Mouse (Mus musculus) lung, adult 2 months (tissue): ENCODE measurements around the gene Prkcg. TPM values are rescaled to one million over a fixed set of nuclear protein-coding genes. Genes with fewer than 3 reads are reported as not detected.

Source experiments
- DNase-seq: peaks from one replicate; pipeline ENCODE4 v3.0.0; 2022
- H3K4me1 ChIP-seq: fragments of 200-500 bp; 2 replicates; pipeline ENCODE4 v1.6.1; 2011; ENCODE audit warnings: low read length; ENCODE audit not compliant: control insufficient read depth, insufficient read depth
- H3K4me3 ChIP-seq: fragments of 200-500 bp; replicated peaks from 2 replicates; pipeline ENCODE3; 2011; ENCODE audit warnings: low read depth, mild to moderate bottlenecking, control low read depth, low read length; ENCODE audit errors: extremely low read depth
- CTCF ChIP-seq: fragments of 200-500 bp; IDR thresholded peaks from 2 replicates; pipeline ENCODE4 v1.5.1; 2011; ENCODE audit warnings: mild to moderate bottlenecking, low read length, control low read depth; ENCODE audit not compliant: insufficient read depth
- POLR2A ChIP-seq: fragments of 200-500 bp; IDR thresholded peaks from 2 replicates; pipeline ENCODE4 v1.6.1; 2011; ENCODE audit warnings: low read depth, mild to moderate bottlenecking, control low read depth, low read length, borderline replicate concordance; ENCODE audit errors: extremely low read depth
- WGBS: fragments of 180-500 bp; shearing (Covaris S2); methylation state at CpG from one replicate; pipeline ENCODE4 v1.1.7; 2018; 5-methylcytosine and 5-hydroxymethylcytosine counted together
- polyA plus RNA-seq: library from polyadenylated mRNA; depleted of rRNA; stranded (reverse); fragments of >200 nt; gene quantifications from 2 replicates; pipeline ENCODE4 v1.2.3, GENCODE M21; 2012

Prkcg gene
- polyA plus RNA-seq, 1 experiment = 5.6 TPM

DNA sequence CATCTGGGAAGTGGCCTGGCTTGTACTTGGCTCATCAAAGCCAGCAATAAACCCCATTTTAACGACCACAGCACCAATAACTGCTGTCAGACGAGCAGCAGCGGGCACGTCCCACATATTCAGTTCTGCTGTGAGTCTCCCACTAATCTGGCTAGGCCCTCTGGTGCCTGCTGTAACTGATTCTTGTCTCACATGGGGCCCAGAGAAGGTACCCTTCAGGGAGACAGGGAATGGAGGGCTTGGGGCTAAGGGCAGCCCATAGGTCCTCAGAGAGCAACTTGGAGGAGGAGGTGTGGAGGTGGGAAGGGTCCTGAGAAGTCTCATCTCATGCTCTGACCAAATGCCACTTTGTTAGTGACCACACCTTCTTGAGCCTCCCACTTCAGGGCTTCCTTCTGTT lies 19.7 kb downstream of the Prkcg start:
- no peak for DNase-seq
- Histone ChIP-seq H3K4me3 (no peak overlapping the region), H3K4me1 (peaks cover 2% of the 10 kb centered on the region)
- WGBS = 73% methylated on average over 4 of the region's 4 CpGs
- TF ChIP-seq CTCF (no peak), POLR2A (no peak)

DNA sequence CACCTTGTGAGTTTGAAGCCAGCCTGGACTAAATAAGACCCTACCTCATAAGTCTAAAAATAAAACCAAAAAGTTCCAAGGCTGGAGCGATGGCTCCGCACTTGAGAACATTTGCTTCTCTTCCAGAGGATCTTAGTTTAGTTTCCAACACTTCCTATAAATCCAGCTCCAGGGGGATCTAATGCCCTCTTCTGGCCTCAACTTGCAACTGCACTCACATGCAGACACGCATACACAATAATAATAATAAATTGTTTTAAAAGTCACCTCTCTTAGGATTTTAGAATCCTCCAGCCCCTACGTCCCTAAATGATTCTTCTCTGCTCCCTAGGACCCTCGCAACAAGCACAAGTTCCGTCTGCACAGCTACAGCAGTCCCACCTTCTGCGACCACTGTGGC lies 21.3 kb downstream of the Prkcg start:
- WGBS = 97% methylated on average over 7 of the region's 7 CpGs
- no peak for DNase-seq
- TF ChIP-seq CTCF (no peak), POLR2A (no peak)
- Histone ChIP-seq H3K4me1 (no peaks in the 10 kb centered on the region), H3K4me3 (no peak overlapping the region)

DNA sequence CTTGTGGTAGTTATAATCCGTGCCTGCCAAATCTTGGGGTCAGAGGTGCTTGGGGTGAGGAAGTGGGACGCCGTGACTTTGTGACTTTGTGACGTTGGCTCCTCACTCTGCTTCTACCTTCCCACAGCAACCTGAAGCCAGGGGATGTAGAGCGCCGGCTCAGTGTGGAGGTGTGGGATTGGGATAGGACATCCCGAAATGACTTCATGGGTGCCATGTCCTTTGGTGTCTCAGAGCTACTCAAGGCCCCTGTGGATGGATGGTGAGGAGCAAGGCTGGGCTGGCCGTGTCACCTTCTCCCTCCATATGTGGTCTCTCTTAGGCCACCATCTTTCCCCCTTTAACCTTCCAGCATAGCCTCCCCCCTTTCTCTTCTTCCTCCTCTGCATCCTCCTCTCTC lies 24.6 kb downstream of the Prkcg start:
- TF ChIP-seq POLR2A (no peak), CTCF (no peak)
- no peak overlapping the region for H3K4me3 ChIP-seq
- no peaks in the 10 kb centered on the region for H3K4me1 ChIP-seq
- WGBS = 71% methylated on average over 8 of the region's 8 CpGs
- DNase-seq = no peak

DNA sequence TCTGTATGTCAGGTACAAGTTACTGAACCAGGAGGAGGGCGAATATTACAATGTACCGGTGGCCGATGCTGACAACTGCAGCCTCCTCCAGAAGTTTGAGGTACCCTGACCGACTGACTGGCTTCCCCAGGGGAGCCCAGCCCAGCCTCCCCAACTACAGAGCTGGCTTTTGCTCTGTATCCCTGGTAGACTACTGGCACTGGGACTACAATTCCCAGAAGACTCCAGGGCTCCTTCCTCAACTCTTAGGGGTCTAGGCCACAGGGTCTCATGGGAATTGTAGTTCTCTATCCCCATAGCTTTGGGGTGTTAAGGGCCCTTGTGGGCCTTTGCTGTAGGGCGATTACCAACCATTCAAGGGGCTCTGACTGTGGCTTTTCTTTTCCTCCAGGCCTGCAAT lies 25.1 kb downstream of the Prkcg start:
- DNase-seq = no peak
- H3K4me3 ChIP-seq = no peak overlapping the region
- H3K4me1 ChIP-seq = no peaks in the 10 kb centered on the region
- no peak for TF ChIP-seq POLR2A
- TF ChIP-seq CTCF = no peak
- WGBS = 73% methylated on average over 5 of the region's 5 CpGs

DNA sequence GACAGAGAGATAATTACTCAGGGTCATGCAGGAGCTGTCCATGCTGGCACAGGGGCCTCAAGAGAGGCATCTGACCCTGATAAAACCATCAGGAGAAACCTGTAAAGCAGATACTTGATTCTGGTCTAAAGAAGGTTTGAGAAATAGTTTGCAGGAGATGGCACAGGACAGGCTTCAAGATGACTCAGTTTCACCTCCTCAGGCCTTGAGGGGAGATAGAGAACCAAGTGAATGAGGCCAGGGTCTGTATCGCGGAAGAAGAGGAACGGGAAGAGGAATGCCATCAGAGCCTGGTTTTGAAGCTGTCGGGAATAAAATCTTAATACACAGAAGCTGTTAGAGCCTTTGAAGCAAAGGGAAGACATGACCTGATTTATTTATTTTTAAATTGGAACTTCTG lies 28.7 kb downstream of the Prkcg start:
- TF ChIP-seq POLR2A (no peak), CTCF (no peak)
- no peaks in the 10 kb centered on the region for H3K4me1 ChIP-seq
- no peak for DNase-seq
- H3K4me3 ChIP-seq = no peak overlapping the region
- WGBS = 45% methylated on average over 4 of the region's 4 CpGs

DNA sequence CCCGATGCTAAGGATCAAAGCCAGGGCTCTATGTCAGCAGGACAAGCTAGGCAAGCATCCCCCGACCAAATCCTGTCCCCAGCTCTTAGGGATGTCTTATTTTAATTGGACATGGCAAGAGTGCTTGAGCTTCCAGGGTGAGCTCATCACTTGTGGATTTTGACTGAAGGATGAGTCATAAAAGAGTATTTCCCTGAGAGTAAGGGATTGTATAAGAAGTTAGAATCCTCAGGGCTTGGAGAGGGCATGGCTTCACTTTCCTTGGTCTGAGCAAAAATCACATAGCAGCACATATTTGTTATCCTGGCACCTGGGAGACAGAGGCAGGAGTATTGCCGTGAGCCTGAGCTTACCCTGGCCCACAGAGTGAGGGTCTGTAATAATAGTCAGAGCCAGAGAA lies 31.9 kb downstream of the Prkcg start:
- no peaks in the 10 kb centered on the region for H3K4me1 ChIP-seq
- 67% methylated on average over 3 of the region's 3 CpGs for WGBS
- TF ChIP-seq CTCF (no peak), POLR2A (no peak)
- no peak for DNase-seq
- no peak overlapping the region for H3K4me3 ChIP-seq

DNA sequence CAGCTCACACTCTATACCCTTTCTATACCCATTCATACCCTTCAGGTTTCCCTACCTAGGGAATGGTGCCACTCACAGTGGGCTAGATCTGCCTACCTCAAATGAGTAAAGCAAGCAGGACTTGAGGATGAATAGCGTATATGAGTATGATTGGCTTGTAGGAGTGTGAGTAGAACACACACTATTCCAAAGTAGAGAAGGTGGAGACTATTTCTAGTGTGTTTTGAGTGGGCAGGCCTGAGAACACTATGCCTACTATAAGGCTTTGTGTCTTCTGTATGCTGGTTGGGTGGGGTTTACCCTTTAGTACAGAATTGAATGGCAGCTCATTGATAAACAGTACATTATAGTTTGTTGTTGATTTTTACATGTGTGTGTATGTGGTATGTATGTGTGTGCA lies 34.8 kb downstream of the Prkcg start:
- TF ChIP-seq CTCF (no peak), POLR2A (no peak)
- no peak for DNase-seq
- Histone ChIP-seq H3K4me1 (no peaks in the 10 kb centered on the region), H3K4me3 (no peak overlapping the region)
- WGBS = 93% methylated on average over 1 of the region's 1 CpGs

DNA sequence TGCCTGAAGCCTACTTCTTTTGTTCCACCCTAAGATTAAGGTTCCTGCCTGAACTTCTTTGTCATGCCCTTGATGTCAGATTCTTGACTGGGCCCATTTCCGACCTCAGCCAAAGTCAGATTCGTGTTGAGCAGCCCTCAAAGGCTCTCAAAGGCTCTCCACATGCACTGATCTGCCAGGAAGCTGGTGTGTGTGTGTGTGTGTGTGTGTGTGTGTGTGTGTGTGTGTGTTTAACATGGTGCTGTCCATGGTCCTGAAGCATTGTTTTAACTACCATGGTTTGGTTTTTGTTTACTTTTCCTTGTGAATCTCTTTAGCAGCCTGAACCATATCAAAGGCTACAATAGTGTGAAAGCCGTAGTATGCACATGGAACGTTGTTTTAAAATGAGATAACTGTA lies 39.0 kb downstream of the Prkcg start:
- TF ChIP-seq POLR2A (no peak), CTCF (no peak)
- Histone ChIP-seq H3K4me3 (no peak overlapping the region), H3K4me1 (peaks cover 2% of the 10 kb centered on the region; the same call in 1 of the 2 replicates)
- no peak for DNase-seq
- 48% methylated on average over 4 of the region's 4 CpGs for WGBS

DNA sequence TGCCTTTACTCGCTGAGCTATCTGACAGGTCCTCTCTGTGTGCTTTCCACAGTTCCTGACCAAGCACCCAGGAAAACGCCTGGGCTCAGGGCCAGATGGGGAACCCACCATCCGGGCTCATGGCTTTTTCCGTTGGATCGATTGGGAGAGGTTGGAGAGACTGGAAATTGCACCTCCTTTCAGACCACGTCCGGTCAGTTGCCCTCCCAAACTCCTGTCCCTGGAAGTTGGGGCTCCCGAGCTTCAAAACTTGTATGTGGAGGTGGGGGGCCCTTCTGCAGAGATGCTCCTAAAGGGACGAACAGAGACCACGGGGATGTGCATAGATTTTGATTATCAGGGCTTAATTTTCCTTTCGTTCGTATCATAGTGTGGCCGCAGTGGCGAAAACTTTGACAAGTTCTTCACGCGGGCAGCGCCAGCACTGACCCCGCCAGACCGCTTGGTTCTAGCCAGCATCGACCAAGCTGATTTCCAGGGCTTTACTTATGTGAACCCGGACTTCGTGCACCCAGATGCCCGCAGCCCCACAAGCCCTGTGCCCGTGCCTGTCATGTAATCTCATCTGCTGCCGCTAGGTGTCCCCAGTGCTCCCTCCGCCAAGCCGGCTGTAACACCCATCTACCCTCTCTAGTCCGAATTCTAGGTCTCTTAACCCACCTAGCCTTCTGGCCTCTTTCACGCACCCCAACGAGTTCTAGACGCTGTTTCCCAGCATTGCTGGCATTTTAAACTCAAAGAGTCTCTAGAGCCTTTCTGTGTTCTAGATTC lies 41.0 kb downstream of the Prkcg start:
- peak; percentile 96 for TF ChIP-seq CTCF
- no peak for TF ChIP-seq POLR2A

DNA sequence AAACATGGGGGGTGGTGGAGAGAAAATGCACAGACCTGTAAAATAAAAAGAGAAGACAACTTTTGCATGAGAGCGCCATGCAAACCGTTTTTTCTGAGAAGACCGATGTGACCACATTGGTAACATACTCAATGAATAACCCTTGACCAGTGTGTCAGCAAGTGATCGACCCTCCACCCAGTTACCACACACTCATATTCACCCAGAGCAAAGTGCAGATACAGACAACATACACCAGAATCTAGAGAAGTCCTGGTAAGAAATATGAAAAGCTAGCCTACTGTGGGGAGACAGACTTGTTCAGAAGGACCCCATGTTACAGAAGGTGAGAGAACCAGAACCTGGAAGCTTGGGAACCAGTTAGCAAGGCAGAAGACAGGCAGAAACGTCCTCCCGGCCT lies 42.2 kb downstream of the Prkcg start:
- TF ChIP-seq POLR2A (no peak), CTCF (no peak)
- Histone ChIP-seq H3K4me1 (peaks cover 2% of the 10 kb centered on the region; the same call in 1 of the 2 replicates), H3K4me3 (no peak overlapping the region)
- WGBS = 50% methylated on average over 6 of the region's 6 CpGs
- no peak for DNase-seq

More for the DNA sequence above, 41.0 kb downstream of the Prkcg start:
- no peak overlapping the region for H3K4me3 ChIP-seq
- WGBS = 28% methylated on average over 31 of the region's 31 CpGs
- peak; percentile 73 for DNase-seq
- H3K4me1 ChIP-seq = peaks cover 2% of the 10 kb centered on the region; the same call in 1 of the 2 replicates
